Mouse (Mus musculus): ENCODE results near the gene Parn. TPM values are rescaled to one million over a fixed set of nuclear protein-coding genes. Genes with fewer than 3 reads are reported as not detected.

Gene Parn
- polyA plus RNA-seq, 1 experiment from 2014 or later = 27.9 TPM

DNA sequence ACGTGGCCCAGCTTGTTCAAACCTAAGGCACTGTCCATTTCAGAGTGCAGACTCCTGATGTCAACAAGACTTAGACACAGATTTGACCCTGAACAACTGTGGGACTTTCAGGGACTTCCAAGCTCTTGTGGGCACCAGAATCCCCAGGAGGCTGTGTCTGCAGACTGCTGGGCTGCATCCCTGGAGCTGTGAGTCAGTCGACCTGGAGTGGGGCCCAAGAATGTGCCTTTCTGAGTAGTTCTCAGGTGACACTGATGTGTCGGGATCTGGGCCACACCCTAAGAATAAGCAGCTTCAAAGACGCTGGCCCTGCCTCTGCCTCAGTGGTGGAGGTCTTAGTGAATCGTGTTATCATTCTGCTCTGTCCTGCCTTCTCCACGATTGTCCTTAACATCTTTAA is 146.6 kb downstream of the Parn start:
- Histone ChIP-seq H3K4me1 (replicated peaks; ENCODE audit: control insufficient read depth, insufficient read depth, low read length) (no peaks in the 10 kb centered on the region), H3K4me2 (replicated peaks) (no peak overlapping the region), H3K27me3 (ENCODE audit: control insufficient read depth, insufficient read depth, low read length) (no peaks in the 10 kb centered on the region), H3K27ac (no peak overlapping the region), H3K36me3 (replicated peaks; ENCODE audit: control insufficient read depth, insufficient read depth) (no peaks in the 10 kb centered on the region), H3K4me3 (replicated peaks; ENCODE audit: low read length) (no peak overlapping the region), H3K9ac (no peak overlapping the region), H3K9me3 (ENCODE audit: control insufficient read depth, low read length) (no peaks in the 10 kb centered on the region)
- WGBS = 83% methylated on average over 6 of the region's 6 CpGs
- ATAC-seq (ENCODE audit: low FRiP score) (no peak), DNase-seq (ENCODE audit: low spot score) (no peak)

DNA sequence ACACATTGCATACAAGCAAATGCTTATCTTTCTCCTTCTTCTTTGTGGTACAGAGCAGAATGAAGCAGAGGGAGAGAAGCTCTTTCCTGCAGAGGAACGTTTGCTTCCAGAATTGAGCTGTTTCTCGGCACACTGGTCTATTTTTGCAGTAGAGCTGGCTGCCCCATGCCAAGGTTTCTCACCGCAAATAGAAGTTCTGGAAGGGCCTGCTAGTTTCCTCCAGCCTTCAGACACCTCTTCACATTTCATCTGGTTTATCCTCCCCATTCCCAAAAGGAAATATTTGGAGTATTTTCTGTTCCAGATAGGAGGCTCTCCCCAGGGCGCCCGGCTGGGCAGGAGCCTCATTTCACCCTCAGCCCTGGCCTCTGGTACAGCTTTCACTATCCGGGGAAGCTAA is 147.7 kb downstream of the Parn start:
- no peak for ATAC-seq (ENCODE audit: low FRiP score)
- no peak for DNase-seq (ENCODE audit: low spot score)
- H3K27ac ChIP-seq = no peak overlapping the region
- H3K9me3 ChIP-seq (ENCODE audit: control insufficient read depth, low read length) = no peaks in the 10 kb centered on the region
- no peaks in the 10 kb centered on the region for H3K4me1 ChIP-seq (replicated peaks; ENCODE audit: control insufficient read depth, insufficient read depth, low read length)
- no peak overlapping the region for H3K9ac ChIP-seq
- H3K4me2 ChIP-seq (replicated peaks) = no peak overlapping the region
- H3K36me3 ChIP-seq (replicated peaks; ENCODE audit: control insufficient read depth, insufficient read depth) = no peaks in the 10 kb centered on the region
- no peak overlapping the region for H3K4me3 ChIP-seq (replicated peaks; ENCODE audit: low read length)
- 91% methylated on average over 6 of the region's 6 CpGs for WGBS
- H3K27me3 ChIP-seq (ENCODE audit: control insufficient read depth, insufficient read depth, low read length) = no peaks in the 10 kb centered on the region

DNA sequence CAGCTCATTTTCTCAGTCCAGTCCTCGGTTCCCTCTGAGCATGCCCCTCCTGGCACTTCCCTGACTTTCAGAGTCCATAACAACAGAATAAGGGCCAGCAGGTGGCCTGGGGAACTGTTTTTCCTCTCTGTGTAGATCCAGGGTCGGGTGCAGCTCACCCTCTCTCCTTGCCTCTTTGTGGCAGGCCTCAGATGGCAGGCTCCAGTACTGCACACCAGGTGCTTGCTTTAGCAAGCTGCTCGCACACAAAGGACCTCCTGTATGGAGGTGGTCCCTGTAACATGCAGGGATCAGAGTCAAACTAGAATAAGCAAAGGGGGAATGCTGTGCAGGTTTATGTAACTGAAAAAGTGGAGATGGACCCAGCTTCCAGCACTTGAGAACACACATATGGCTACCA is 151.8 kb downstream of the Parn start:
- H3K4me1 ChIP-seq (replicated peaks; ENCODE audit: control insufficient read depth, insufficient read depth, low read length) = no peaks in the 10 kb centered on the region
- H3K4me2 ChIP-seq (replicated peaks) = no peak overlapping the region
- DNase-seq (ENCODE audit: low spot score) (no peak), ATAC-seq (ENCODE audit: low FRiP score) (no peak)
- H3K36me3 ChIP-seq (replicated peaks; ENCODE audit: control insufficient read depth, insufficient read depth) = no peaks in the 10 kb centered on the region
- WGBS = 63% methylated on average over 3 of the region's 3 CpGs
- no peak overlapping the region for H3K9ac ChIP-seq
- H3K9me3 ChIP-seq (ENCODE audit: control insufficient read depth, low read length) = no peaks in the 10 kb centered on the region
- no peaks in the 10 kb centered on the region for H3K27me3 ChIP-seq (ENCODE audit: control insufficient read depth, insufficient read depth, low read length)
- H3K4me3 ChIP-seq (replicated peaks; ENCODE audit: low read length) = no peak overlapping the region
- H3K27ac ChIP-seq = no peak overlapping the region

DNA sequence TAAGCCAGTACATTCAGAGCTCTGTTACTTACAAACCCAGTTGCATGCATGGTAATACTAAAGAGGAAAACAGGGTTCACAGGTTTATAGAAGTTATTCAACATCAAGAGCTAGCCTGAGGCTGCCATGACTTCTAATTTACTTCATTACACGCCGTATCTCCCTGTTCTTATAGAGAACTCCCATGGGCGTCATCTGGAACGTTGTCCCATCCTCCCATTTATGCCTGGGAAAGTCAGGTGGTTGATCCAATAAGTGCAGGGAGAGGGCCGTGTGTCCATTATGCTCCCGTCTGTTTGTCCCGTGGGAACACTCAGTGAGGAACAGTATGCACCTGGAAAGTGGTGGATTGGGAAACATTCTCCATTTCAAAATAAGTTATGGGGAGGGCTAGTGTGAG is 152.4 kb downstream of the Parn start:
- WGBS = 80% methylated on average over 7 of the region's 7 CpGs

DNA sequence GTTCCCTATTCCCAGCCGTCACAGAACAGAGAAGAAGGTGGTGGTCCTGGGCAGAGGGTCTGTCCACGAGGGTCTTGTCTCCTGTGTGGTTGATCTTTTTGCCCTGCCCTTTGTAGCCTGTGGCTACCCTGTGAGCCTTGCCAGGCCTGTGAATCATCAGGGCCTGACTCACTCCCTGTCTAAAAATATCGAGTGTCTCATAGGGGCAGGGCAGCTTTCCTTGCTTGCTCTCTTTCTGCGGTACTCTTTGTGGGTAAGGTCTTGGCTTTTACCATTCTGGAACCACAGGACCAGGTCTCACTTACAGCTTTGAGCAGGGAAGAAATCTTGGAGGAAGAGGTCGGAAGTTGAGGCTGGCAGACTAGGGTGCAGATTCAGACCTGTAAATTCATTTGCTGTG is 162.9 kb downstream of the Parn start:
- DNase-seq (ENCODE audit: low spot score) (no peak), ATAC-seq (ENCODE audit: low FRiP score) (no peak)
- H3K4me3 ChIP-seq (replicated peaks; ENCODE audit: low read length) = no peak overlapping the region
- no peak overlapping the region for H3K4me2 ChIP-seq (replicated peaks)
- no peak overlapping the region for H3K27ac ChIP-seq
- H3K9me3 ChIP-seq (ENCODE audit: control insufficient read depth, low read length) = no peaks in the 10 kb centered on the region
- H3K4me1 ChIP-seq (replicated peaks; ENCODE audit: control insufficient read depth, insufficient read depth, low read length) = no peaks in the 10 kb centered on the region
- H3K27me3 ChIP-seq (ENCODE audit: control insufficient read depth, insufficient read depth, low read length) = no peaks in the 10 kb centered on the region
- 84% methylated on average over 5 of the region's 5 CpGs for WGBS
- H3K9ac ChIP-seq = no peak overlapping the region
- H3K36me3 ChIP-seq (replicated peaks; ENCODE audit: control insufficient read depth, insufficient read depth) = no peaks in the 10 kb centered on the region

More for the DNA sequence above, 152.4 kb downstream of the Parn start:
- Histone ChIP-seq H3K36me3 (replicated peaks; ENCODE audit: control insufficient read depth, insufficient read depth) (no peaks in the 10 kb centered on the region), H3K4me3 (replicated peaks; ENCODE audit: low read length) (no peak overlapping the region), H3K4me1 (replicated peaks; ENCODE audit: control insufficient read depth, insufficient read depth, low read length) (no peaks in the 10 kb centered on the region), H3K27me3 (ENCODE audit: control insufficient read depth, insufficient read depth, low read length) (no peaks in the 10 kb centered on the region), H3K9me3 (ENCODE audit: control insufficient read depth, low read length) (no peaks in the 10 kb centered on the region), H3K4me2 (replicated peaks) (no peak overlapping the region), H3K9ac (no peak overlapping the region), H3K27ac (no peak overlapping the region)
- ATAC-seq (ENCODE audit: low FRiP score) (no peak), DNase-seq (ENCODE audit: low spot score) (no peak)

DNA sequence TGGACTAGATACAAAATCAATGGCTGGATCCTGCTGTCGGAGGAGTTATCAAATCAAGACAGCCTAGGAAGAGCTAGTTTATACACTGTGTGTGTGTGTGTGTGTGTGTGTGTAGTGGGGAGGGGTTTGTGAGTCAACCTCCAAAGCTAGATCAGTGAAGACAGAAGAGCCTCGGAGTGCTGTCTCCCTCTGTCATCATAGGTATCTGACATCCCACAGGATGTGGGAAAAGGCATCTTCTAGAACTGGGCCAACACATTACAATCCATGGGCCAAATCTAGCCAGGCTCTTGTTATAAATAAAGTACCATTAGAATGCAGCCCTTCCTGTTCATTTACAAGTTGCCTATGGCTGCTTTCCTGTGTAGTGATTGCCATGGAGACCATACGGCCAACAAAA is 163.5 kb downstream of the Parn start:
- H3K4me2 ChIP-seq (replicated peaks) = no peak overlapping the region
- DNase-seq (ENCODE audit: low spot score) (no peak), ATAC-seq (ENCODE audit: low FRiP score) (no peak)
- no peak overlapping the region for H3K27ac ChIP-seq
- H3K9ac ChIP-seq = no peak overlapping the region
- no peaks in the 10 kb centered on the region for H3K9me3 ChIP-seq (ENCODE audit: control insufficient read depth, low read length)
- H3K27me3 ChIP-seq (ENCODE audit: control insufficient read depth, insufficient read depth, low read length) = no peaks in the 10 kb centered on the region
- H3K4me1 ChIP-seq (replicated peaks; ENCODE audit: control insufficient read depth, insufficient read depth, low read length) = no peaks in the 10 kb centered on the region
- WGBS = 86% methylated on average over 3 of the region's 3 CpGs
- H3K36me3 ChIP-seq (replicated peaks; ENCODE audit: control insufficient read depth, insufficient read depth) = no peaks in the 10 kb centered on the region
- H3K4me3 ChIP-seq (replicated peaks; ENCODE audit: low read length) = no peak overlapping the region

DNA sequence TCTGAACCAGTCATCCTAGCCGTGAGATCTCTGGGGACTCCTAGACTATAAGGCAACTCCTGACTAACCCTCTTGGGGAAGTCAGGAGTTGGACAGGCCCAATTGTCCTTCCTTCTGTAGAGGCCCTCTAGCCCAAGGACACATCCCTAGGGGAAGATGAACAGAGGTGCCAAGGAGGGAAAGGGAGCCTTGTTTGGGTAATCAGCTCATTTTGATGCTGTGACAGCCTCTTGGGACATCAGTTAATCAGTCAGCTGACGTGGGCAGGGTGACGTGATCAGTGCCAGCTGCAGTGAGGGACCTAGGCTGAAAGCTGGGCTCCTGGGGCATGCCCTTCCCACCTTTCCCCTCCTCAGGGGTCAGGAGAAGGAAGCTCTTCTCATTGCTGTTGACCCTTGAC is 169.0 kb downstream of the Parn start:
- Histone ChIP-seq H3K27ac (no peak overlapping the region), H3K4me2 (replicated peaks) (no peak overlapping the region), H3K9me3 (ENCODE audit: control insufficient read depth, low read length) (no peaks in the 10 kb centered on the region), H3K9ac (no peak overlapping the region), H3K4me1 (replicated peaks; ENCODE audit: control insufficient read depth, insufficient read depth, low read length) (no peaks in the 10 kb centered on the region), H3K36me3 (replicated peaks; ENCODE audit: control insufficient read depth, insufficient read depth) (no peaks in the 10 kb centered on the region), H3K27me3 (ENCODE audit: control insufficient read depth, insufficient read depth, low read length) (no peaks in the 10 kb centered on the region), H3K4me3 (replicated peaks; ENCODE audit: low read length) (no peak overlapping the region)
- 68% methylated on average over 3 of the region's 3 CpGs for WGBS
- DNase-seq (ENCODE audit: low spot score) (no peak), ATAC-seq (ENCODE audit: low FRiP score) (no peak)

DNA sequence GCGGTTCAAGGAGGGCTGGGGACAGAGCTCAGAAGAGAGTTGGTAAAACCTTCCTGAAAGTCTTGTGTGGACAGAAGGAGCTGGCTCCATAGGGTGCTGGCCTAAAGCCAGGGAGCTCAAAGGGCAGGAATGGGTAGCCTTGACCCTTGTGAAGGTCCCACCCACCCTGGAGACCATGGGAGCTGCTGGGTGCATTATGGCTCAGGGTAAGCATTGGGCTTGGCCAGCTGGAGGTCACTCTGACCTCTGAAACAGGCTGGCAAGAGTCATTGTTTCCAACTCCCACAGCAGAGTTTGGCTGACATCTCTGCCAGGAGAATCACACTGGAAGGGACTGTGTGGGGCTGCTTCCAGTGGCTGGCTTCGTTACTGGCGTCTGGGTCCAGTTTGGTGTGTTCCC is 174.0 kb downstream of the Parn start:
- no peak overlapping the region for H3K4me2 ChIP-seq (replicated peaks)
- H3K27ac ChIP-seq = no peak overlapping the region
- H3K9ac ChIP-seq = no peak overlapping the region
- no peaks in the 10 kb centered on the region for H3K4me1 ChIP-seq (replicated peaks; ENCODE audit: control insufficient read depth, insufficient read depth, low read length)
- ATAC-seq (ENCODE audit: low FRiP score) (no peak), DNase-seq (ENCODE audit: low spot score) (no peak)
- no peaks in the 10 kb centered on the region for H3K9me3 ChIP-seq (ENCODE audit: control insufficient read depth, low read length)
- WGBS = 93% methylated on average over 3 of the region's 3 CpGs
- no peak overlapping the region for H3K4me3 ChIP-seq (replicated peaks; ENCODE audit: low read length)
- no peaks in the 10 kb centered on the region for H3K27me3 ChIP-seq (ENCODE audit: control insufficient read depth, insufficient read depth, low read length)
- no peaks in the 10 kb centered on the region for H3K36me3 ChIP-seq (replicated peaks; ENCODE audit: control insufficient read depth, insufficient read depth)

DNA sequence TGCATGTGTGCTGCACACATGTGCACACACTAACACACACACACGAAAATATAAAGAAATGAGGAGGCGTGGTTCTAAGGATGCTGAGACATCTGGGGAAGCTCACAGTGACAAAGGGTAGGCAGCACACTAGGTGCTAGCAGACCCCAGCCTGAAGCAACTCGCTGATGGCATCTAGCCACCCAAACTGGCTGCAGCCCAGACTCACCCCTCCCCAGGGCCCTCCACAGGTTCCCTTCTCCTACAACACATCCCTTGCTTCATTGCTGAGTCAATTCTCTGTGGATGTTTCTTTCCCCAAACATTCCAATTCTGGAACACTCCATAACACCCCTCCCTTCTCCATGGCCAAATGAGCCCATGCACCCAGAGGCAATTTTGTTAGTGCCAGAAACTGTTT is 175.0 kb downstream of the Parn start:
- H3K36me3 ChIP-seq (replicated peaks; ENCODE audit: control insufficient read depth, insufficient read depth) = no peaks in the 10 kb centered on the region
- WGBS = 71% methylated on average over 3 of the region's 3 CpGs

DNA sequence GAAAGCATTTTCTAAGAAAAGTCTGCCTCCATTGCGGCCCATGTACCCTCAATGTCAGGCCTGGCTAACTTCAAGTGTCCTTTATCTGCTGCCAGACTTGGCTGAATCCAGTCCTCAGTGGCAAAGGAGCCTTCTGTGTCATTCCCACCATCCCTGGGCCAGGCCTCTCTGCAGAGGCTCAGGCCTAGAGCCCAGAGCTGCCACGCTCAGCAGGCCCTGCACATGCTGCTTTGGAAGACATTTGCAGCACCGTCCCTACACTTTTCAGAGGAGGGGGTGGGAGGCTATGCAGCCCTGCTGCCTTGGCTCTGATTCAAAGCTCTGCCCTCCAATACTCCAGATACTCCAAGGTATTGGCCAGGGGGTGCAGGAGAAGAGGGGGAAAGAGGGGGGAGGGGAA is 176.2 kb downstream of the Parn start:
- no peak overlapping the region for H3K9ac ChIP-seq
- H3K4me2 ChIP-seq (replicated peaks) = no peak overlapping the region
- H3K4me3 ChIP-seq (replicated peaks; ENCODE audit: low read length) = no peak overlapping the region
- no peaks in the 10 kb centered on the region for H3K36me3 ChIP-seq (replicated peaks; ENCODE audit: control insufficient read depth, insufficient read depth)
- DNase-seq (ENCODE audit: low spot score) (no peak), ATAC-seq (ENCODE audit: low FRiP score) (no peak)
- no peaks in the 10 kb centered on the region for H3K4me1 ChIP-seq (replicated peaks; ENCODE audit: control insufficient read depth, insufficient read depth, low read length)
- H3K27me3 ChIP-seq (ENCODE audit: control insufficient read depth, insufficient read depth, low read length) = no peaks in the 10 kb centered on the region
- WGBS = 67% methylated on average over 3 of the region's 3 CpGs
- H3K9me3 ChIP-seq (ENCODE audit: control insufficient read depth, low read length) = no peaks in the 10 kb centered on the region
- no peak overlapping the region for H3K27ac ChIP-seq

More for the DNA sequence above, 175.0 kb downstream of the Parn start:
- no peak overlapping the region for H3K9ac ChIP-seq
- DNase-seq (ENCODE audit: low spot score) (no peak), ATAC-seq (ENCODE audit: low FRiP score) (no peak)
- no peak overlapping the region for H3K27ac ChIP-seq
- H3K9me3 ChIP-seq (ENCODE audit: control insufficient read depth, low read length) = no peaks in the 10 kb centered on the region
- no peaks in the 10 kb centered on the region for H3K4me1 ChIP-seq (replicated peaks; ENCODE audit: control insufficient read depth, insufficient read depth, low read length)
- H3K4me3 ChIP-seq (replicated peaks; ENCODE audit: low read length) = no peak overlapping the region
- H3K27me3 ChIP-seq (ENCODE audit: control insufficient read depth, insufficient read depth, low read length) = no peaks in the 10 kb centered on the region
- no peak overlapping the region for H3K4me2 ChIP-seq (replicated peaks)
